Mouse (Mus musculus) hindbrain, embryonic 16.5 days (tissue): ENCODE results near the gene 4930563M21Rik. TPM values are rescaled to one million over a fixed set of nuclear protein-coding genes. Genes with fewer than 3 reads are reported as not detected.
"Not testable (repeated sequence)": the region's sequence is repeated elsewhere in the genome, so short reads cannot be mapped to it uniquely, and the experiment has no call there.

Source experiments
- ATAC-seq: fragments of 200-750 bp; cut with Nextera tagmentation; 2 replicates; pipeline ENCODE4 v1.8.0; 2017; ENCODE audit warnings: moderate TSS enrichment, moderate library complexity
- H3K27ac ChIP-seq: fragments of 300-500 bp; sonication (generic); 2 replicates; pipeline ENCODE4 v1.5.1; 2014; ENCODE audit warnings: low read depth, mild to moderate bottlenecking, control low read depth, low read length, moderate library complexity
- H3K27me3 ChIP-seq: fragments of 300-500 bp; sonication (generic); replicated peaks from 2 replicates; pipeline ENCODE4 v1.6.1; 2014; ENCODE audit warnings: low read length; ENCODE audit not compliant: control insufficient read depth, insufficient read depth
- H3K36me3 ChIP-seq: fragments of 300-500 bp; sonication (generic); 2 replicates; pipeline ENCODE4 v1.6.1; 2014; ENCODE audit warnings: mild to moderate bottlenecking, low read length, moderate library complexity, mixed read lengths; ENCODE audit not compliant: control insufficient read depth, insufficient read depth
- H3K4me1 ChIP-seq: fragments of 300-500 bp; sonication (generic); 2 replicates; pipeline ENCODE4 v1.6.1; 2014; ENCODE audit warnings: low read depth, low read length; ENCODE audit not compliant: control insufficient read depth, insufficient read depth
- H3K4me2 ChIP-seq: fragments of 300-500 bp; sonication (generic); 2 replicates; pipeline ENCODE4 v1.6.1; 2014; ENCODE audit warnings: mild to moderate bottlenecking, low read length, control low read depth, moderate library complexity
- H3K4me3 ChIP-seq: fragments of 300-500 bp; sonication (generic); 2 replicates; pipeline ENCODE4 v1.5.1; 2014; ENCODE audit warnings: mild to moderate bottlenecking, low read length, control low read depth, moderate library complexity
- H3K9ac ChIP-seq: fragments of 300-500 bp; sonication (generic); 2 replicates; pipeline ENCODE4 v1.6.1; 2014; ENCODE audit warnings: low read depth, mild to moderate bottlenecking, control low read depth, low read length, moderate library complexity
- H3K9me3 ChIP-seq: fragments of 300-500 bp; sonication (generic); 2 replicates; pipeline ENCODE4 v1.6.1; 2014; ENCODE audit warnings: mild to moderate bottlenecking, low read length, moderate library complexity; ENCODE audit not compliant: control insufficient read depth
- WGBS: fragments of 180-500 bp; shearing (Covaris S2); extraction: QIAGEN DNeasy Blood & Tissue Kit; methylation state at CpG from one replicate; pipeline ENCODE4 v1.1.7; 2014; 5-methylcytosine and 5-hydroxymethylcytosine counted together
- polyA plus RNA-seq: library from polyadenylated mRNA; unstranded; fragments of >200 nt; fragmentation: Nextera tagmentation; extraction: Ambion mirVana; gene quantifications from 2 replicates; pipeline ENCODE4 v1.2.1, GENCODE M21; 2015

Gene 4930563M21Rik
- not detected in 2 replicates for polyA plus RNA-seq

DNA sequence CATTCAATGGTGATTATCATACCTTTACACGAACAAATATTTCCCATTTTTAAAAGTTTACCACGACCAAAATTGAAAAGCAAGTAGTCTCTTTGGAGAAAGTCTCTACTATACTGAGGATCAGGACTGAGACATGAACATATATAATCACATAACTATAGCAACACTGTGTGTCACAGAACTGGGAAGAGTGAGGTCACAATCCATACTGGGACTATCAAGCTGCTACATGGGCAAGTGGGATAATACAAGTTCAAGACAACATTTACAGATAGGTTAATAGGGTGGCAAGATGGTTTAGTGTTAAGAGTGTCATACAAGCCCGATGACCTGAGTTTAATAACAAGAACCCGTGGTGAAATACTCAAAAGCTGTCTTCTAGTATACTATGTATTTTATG is at the start of gene 4930563M21Rik:
Gene 4930563M21Rik (minus strand): TSS at position 101 of the 400 bp plus-strand sequence.
- no peak within 1 kb of the TSS for H3K4me3 ChIP-seq
- H3K27me3 ChIP-seq, result no peaks in the 10 kb centered on the region
- no peaks in the 10 kb centered on the region for H3K36me3 ChIP-seq
- no peak within 1 kb of the TSS for H3K9ac ChIP-seq
- H3K9me3 ChIP-seq, result no peaks in the 10 kb centered on the region
- no peak within 1 kb of the TSS for H3K27ac ChIP-seq
- H3K4me1 ChIP-seq, result no peaks in the 10 kb centered on the region
- no peak within 1 kb of the TSS for H3K4me2 ChIP-seq
- WGBS, result 80% methylated on average over 4 of the region's 4 CpGs
- no peak for ATAC-seq

DNA sequence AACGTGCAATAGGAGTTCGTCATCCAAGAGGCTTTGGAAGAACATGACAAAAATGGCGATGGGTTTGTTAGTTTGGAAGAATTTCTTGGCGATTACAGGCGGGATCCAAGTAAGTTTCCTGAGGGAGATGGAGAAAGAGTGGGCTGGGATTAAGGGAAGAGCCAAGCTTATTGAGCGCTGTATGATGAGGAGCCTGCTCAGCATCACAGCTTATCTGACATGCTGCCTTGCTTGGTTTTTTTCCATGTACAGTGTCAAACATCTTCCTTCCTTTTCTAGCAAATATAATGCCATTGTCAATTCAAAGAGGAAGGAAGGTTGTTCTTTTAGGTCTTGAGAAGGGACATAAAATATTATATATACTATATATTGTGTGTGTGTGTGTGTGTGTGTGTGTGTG is 45.8 kb upstream of the 4930563M21Rik start:
- WGBS, result 95% methylated on average over 6 of the region's 6 CpGs
- ATAC-seq, result no peak

DNA sequence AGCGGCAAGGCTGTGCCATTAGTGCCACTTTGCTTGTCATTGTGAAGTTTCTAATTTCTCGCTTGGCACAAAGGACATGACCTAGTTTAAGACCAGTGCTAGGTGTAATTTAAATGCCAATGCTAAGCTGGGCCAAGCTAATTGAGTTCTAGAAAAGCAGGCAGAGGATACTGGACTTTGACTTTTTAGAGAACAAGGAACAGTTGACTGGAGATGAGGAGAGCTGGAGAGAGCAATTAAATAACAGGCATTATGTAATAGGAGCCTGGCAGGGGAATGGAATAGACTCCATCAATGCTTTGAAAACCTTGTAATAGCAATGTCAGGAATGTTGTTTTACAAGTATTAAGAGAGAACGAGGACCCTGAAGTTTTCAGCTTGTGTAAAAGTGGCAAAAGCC is 43.4 kb upstream of the 4930563M21Rik start:
- WGBS, result 73% methylated on average over 3 of the region's 3 CpGs
- H3K36me3 ChIP-seq, result peaks cover 17% of the 10 kb centered on the region
- no peaks in the 10 kb centered on the region for H3K4me1 ChIP-seq
- H3K27ac ChIP-seq, result no peak overlapping the region
- H3K27me3 ChIP-seq, result no peaks in the 10 kb centered on the region
- H3K9me3 ChIP-seq, result no peaks in the 10 kb centered on the region
- no peak overlapping the region for H3K9ac ChIP-seq
- H3K4me3 ChIP-seq, result no peak overlapping the region
- H3K4me2 ChIP-seq, result no peak overlapping the region
- no peak for ATAC-seq

More for the DNA sequence above, 45.8 kb upstream of the 4930563M21Rik start:
- Histone ChIP-seq H3K27me3 (no peaks in the 10 kb centered on the region), H3K9ac (no peak overlapping the region), H3K9me3 (no peaks in the 10 kb centered on the region), H3K4me3 (no peak overlapping the region), H3K4me1 (no peaks in the 10 kb centered on the region), H3K27ac (no peak overlapping the region), H3K4me2 (no peak overlapping the region), H3K36me3 (peaks cover 35% of the 10 kb centered on the region)

DNA sequence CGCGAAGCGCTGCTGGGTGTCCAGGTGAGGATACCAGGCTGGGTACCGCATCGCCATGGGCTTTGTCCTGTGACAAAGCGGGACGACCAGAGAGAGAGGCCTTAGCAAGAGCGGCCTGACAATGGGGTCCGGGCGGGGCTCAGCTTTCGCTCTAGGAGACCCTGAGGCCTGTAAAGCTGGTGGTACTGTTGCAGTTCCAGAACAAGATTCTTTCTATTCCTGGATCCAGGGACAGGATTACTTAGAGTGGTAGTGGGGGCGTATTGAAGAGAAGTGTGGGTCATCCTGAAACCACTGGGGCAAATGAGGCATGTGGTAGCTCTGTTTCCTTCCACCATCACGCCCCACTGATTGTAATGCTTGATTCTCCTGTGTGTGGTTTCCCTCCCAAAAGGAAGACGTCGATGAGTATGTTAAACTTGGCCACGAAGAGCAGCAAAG is 31.9 kb upstream of the 4930563M21Rik start:
- peak overlapping the region; percentile 97 for H3K27ac ChIP-seq

DNA sequence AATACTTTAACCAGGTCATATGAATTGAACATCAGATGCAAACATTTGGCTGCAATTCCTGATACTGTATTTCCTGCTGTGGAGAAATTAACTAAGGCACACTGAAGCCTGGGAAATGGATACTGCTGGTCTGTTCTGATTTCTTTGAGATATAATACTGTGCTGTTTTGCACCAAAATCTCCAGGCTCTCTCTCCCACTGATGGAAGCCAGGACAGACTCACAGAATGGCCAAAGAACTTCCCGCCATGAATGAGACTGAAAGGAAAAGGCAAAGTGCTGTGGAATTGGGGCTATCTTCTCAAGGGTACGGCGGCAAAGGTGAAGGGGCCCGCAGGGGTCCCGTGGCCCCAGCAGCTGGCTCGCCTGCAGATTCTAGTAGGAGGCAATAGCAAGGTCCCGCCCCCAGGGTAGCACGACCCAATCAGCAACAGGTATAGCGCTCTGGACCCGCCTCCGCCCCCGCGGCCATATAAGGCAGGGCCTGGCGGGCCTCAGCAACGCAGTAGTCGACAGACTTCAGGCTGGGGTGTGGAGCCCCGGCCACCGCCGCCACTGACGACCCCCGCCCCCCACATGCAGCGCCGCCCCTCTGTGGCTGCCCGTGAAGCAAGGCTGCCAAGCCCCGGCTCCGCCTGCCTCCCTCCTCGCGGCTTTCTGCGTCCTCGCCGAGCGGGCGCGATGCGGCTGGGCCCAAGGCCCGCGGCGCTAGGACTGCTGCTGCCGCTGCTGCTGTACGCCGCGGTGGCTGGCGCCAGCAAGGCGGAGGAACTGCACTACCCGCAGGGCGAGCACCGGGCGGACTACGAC is 31.2 kb upstream of the 4930563M21Rik start, which contains the start of gene Rcn2:
Gene Rcn2 (plus strand): TSS at position 474 of the 809 bp plus-strand sequence.
- peak within 1 kb of the TSS; percentile 97 for H3K27ac ChIP-seq
- H3K36me3 ChIP-seq, result peaks cover 10% of the 10 kb centered on the region
- no peaks in the 10 kb centered on the region for H3K27me3 ChIP-seq
- peaks cover 11% of the 10 kb centered on the region for H3K4me1 ChIP-seq
- H3K9me3 ChIP-seq, result no peaks in the 10 kb centered on the region
- ATAC-seq, result peak; percentile 100
- under 1% methylated on average over 44 of the region's 49 CpGs for WGBS
- peak within 1 kb of the TSS; percentile 96 for H3K9ac ChIP-seq
- H3K4me2 ChIP-seq, result peak within 1 kb of the TSS; percentile 67
- H3K4me3 ChIP-seq, result peak within 1 kb of the TSS; percentile 77

More for the DNA sequence above, 31.9 kb upstream of the 4930563M21Rik start:
- Histone ChIP-seq H3K4me3 (peak overlapping the region; percentile 77), H3K36me3 (peaks cover 10% of the 10 kb centered on the region), H3K9ac (peak overlapping the region; percentile 96), H3K9me3 (no peaks in the 10 kb centered on the region), H3K27me3 (no peaks in the 10 kb centered on the region), H3K4me2 (peak overlapping the region; percentile 67), H3K4me1 (peaks cover 11% of the 10 kb centered on the region)
- no peak for ATAC-seq
- whole genome bisulfite sequencing, result 0% methylated on average over 16 of the region's 16 CpGs

DNA sequence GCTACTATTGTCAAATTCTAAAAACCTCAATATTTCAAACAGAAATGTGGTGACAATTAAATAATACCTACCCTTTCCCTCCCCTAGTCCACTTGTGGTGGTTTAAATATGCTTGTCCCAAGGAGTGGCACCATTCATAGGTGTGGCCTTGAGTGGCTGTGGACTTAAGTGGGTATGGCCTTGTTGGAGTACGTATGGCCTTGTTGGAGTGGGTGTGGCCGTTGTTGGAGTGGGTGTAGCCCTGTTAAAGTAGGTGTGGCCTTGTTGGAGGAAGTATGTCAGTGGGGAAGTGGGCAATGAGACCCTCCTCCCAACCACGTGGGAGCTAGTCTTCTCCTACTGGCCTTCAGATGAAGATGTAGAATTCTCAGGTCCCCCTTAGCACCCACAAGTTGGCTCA is 21.9 kb upstream of the 4930563M21Rik start:
- Histone ChIP-seq H3K27ac (no peak overlapping the region), H3K36me3 (no peaks in the 10 kb centered on the region), H3K27me3 (no peaks in the 10 kb centered on the region), H3K9ac (no peak overlapping the region), H3K9me3 (no peaks in the 10 kb centered on the region), H3K4me3 (no peak overlapping the region), H3K4me1 (no peaks in the 10 kb centered on the region), H3K4me2 (no peak overlapping the region)
- no peak for ATAC-seq
- 74% methylated on average over 3 of the region's 3 CpGs for WGBS

DNA sequence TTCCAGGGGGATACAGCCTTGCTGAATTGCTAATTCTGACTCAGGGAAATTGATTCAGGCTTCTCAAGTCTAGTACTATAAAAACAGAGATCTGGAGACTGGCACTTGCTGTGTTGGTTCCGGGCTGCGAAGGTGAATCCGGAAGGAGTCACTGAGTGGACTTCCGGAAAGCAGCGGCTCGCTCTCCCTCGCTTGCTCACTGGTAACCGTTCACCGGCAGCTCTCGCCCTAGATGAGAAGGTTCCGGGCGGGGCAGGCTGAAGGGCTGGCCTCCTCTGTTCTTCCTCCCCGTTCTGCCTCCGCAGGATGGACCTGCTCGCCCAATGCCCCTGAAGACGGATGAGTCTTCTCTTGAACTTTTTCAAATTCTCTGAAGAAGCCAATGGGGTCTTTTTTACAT is 16.9 kb upstream of the 4930563M21Rik start:
- H3K9me3 ChIP-seq, result no peaks in the 10 kb centered on the region
- no peak overlapping the region for H3K27ac ChIP-seq
- no peak overlapping the region for H3K4me2 ChIP-seq
- no peaks in the 10 kb centered on the region for H3K4me1 ChIP-seq
- WGBS, result 86% methylated on average over 16 of the region's 16 CpGs
- H3K27me3 ChIP-seq, result no peaks in the 10 kb centered on the region
- no peak overlapping the region for H3K4me3 ChIP-seq
- ATAC-seq, result no peak
- H3K9ac ChIP-seq, result no peak overlapping the region
- no peaks in the 10 kb centered on the region for H3K36me3 ChIP-seq

DNA sequence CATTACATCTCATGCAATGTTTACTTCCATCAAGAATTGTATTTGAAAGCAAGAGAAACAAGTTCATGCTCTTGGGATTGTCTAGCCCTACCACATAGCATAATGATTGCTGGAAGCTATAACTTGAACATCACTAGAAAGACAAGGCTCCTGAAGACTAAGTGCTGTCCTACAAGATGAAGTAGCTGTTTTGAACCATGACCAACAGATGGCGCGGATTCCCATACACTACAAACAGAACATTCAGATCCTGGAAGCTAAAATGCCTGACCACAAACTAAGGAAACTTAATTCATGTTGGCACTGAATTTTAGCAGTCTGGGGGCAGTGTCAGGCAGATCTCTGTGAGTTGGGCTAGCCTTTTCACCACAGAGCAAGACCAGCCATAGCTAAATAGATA is 14.4 kb upstream of the 4930563M21Rik start:
- no peaks in the 10 kb centered on the region for H3K4me1 ChIP-seq
- no peak overlapping the region for H3K9ac ChIP-seq
- ATAC-seq, result no peak
- no peak overlapping the region for H3K4me3 ChIP-seq
- H3K27ac ChIP-seq, result no peak overlapping the region
- no peak overlapping the region for H3K4me2 ChIP-seq
- no peaks in the 10 kb centered on the region for H3K36me3 ChIP-seq
- no peaks in the 10 kb centered on the region for H3K27me3 ChIP-seq
- no peaks in the 10 kb centered on the region for H3K9me3 ChIP-seq
- 63% methylated on average over 2 of the region's 2 CpGs for WGBS

DNA sequence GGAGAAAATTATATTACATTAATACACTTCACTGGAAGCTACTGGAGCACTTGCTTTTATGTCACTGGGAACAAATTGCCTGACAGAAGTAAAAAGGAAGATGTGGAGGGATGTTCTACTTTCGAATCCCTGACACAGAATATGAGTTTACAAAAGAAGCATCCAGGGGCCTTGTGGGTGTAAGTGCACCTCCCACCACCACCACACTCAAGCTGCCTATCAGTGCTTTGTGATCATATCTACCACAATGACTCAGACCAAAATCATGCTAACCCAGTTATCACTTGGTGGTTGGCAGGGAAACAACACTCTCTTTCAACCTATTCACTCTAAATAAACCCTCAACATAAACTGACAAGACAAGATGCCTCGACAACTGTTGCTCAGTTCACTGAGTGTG is 5.7 kb downstream of the 4930563M21Rik start:
- H3K27ac ChIP-seq, H3K4me1 ChIP-seq, ATAC-seq, H3K4me2 ChIP-seq, H3K36me3 ChIP-seq, H3K4me3 ChIP-seq, H3K9ac ChIP-seq, H3K27me3 ChIP-seq, H3K9me3 ChIP-seq: not testable (repeated sequence)
- no CpG with 5 or more reads among the region's 2 CpGs for WGBS
